Mouse (Mus musculus) MN1 (cell line): ENCODE measurements around the gene Pcnx3.
"Not testable (repeated sequence)": the region's sequence is repeated elsewhere in the genome, so short reads cannot be mapped to it uniquely, and the experiment has no call there.

Experiments
- DNase-seq: peaks from one replicate; pipeline ENCODE4 v3.0.0-alpha.2; 2016; ENCODE audit warnings: low spot score

The Pcnx3 gene

GRCm38 (mm10) chr19:5711907-5712460 is 23.3 kb upstream of the Pcnx3 start:
- no peak for DNase-seq

GRCm38 (mm10) chr19:5711218-5711617 is 22.5 kb upstream of the Pcnx3 start:
- no peak for DNase-seq

- no peak for DNase-seq
These were observed 21.9 kb upstream of the Pcnx3 start for GRCm38 (mm10) chr19:5710581-5710980.

- no peak for DNase-seq
These were observed 21.4 kb upstream of the Pcnx3 start for GRCm38 (mm10) chr19:5710068-5710467.

GRCm38 (mm10) chr19:5704801-5705571 is 16.3 kb upstream of the Pcnx3 start:
- no peak for DNase-seq

- no peak for DNase-seq
These were observed 15.6 kb upstream of the Pcnx3 start, which contains the start of gene Kcnk7 for GRCm38 (mm10) chr19:5704163-5704800. Gene Kcnk7 (plus strand): TSS chr19:5704367.

GRCm38 (mm10) chr19:5695849-5696462 is 7.2 kb upstream of the Pcnx3 start:
- no peak for DNase-seq

- DNase-seq = no peak
These were observed 5.1 kb upstream of the Pcnx3 start for GRCm38 (mm10) chr19:5693801-5694200.

GRCm38 (mm10) chr19:5692913-5693396 is 4.2 kb upstream of the Pcnx3 start:
- DNase-seq = peak; percentile 26

GRCm38 (mm10) chr19:5692086-5692912 is 3.6 kb upstream of the Pcnx3 start:
- DNase-seq = no peak

GRCm38 (mm10) chr19:5691601-5692000 is 2.9 kb upstream of the Pcnx3 start:
- no peak for DNase-seq

- DNase-seq = no peak
These were observed 1.6 kb upstream of the Pcnx3 start for GRCm38 (mm10) chr19:5690343-5690735.

- peak; percentile 76 for DNase-seq
These were observed 1.0 kb upstream of the Pcnx3 start for GRCm38 (mm10) chr19:5689565-5690342.

- no peak for DNase-seq
These were observed 350 bp upstream of the Pcnx3 start for GRCm38 (mm10) chr19:5689088-5689428.

GRCm38 (mm10) chr19:5687738-5688137 is 970 bp downstream of the Pcnx3 start:
- no peak for DNase-seq

GRCm38 (mm10) chr19:5686954-5687353 is 1.8 kb downstream of the Pcnx3 start:
- not testable (repeated sequence) for DNase-seq

- DNase-seq = no peak
These were observed 2.3 kb downstream of the Pcnx3 start for GRCm38 (mm10) chr19:5686437-5686836.

- DNase-seq = no peak
These were observed 2.8 kb downstream of the Pcnx3 start for GRCm38 (mm10) chr19:5685861-5686260.

- DNase-seq = no peak
These were observed 3.3 kb downstream of the Pcnx3 start for GRCm38 (mm10) chr19:5685431-5685830.

- no peak for DNase-seq
These were observed 3.7 kb downstream of the Pcnx3 start for GRCm38 (mm10) chr19:5684985-5685384.

GRCm38 (mm10) chr19:5684236-5684635 is 4.5 kb downstream of the Pcnx3 start:
- no peak for DNase-seq
